Mouse (Mus musculus): ENCODE measurements around the gene Ndel1.

The Ndel1 gene

DNA sequence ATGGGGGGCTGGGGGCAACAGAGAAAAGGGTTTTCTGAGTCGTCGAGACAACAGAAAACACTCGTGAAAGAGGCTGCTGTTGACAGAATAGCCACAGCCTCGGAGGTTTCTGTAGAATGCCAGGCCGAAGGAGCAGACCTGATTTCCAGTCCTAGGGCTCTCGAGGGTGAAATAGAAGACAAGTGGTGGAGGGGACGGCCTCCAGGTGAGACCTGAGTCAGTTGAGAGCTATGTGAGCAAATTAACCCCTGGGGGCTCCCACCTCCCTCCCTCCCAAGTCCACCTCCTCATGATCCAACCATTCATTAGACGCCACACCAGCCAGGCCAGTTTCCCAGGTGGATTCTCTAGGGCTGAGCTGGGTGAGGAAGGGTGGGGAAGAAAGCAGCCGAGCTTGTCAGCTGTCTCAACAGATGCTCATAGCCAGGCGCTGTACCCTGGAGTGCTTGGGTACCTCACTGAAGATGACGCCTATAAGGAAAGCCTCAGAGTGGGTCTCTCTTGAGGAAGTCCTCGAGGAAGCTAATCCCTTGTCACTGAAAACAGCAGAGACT is 22.3 kb upstream of the Ndel1 start:
- no peak for DNase-seq (ENCODE audit: extremely low read depth, low read depth)

DNA sequence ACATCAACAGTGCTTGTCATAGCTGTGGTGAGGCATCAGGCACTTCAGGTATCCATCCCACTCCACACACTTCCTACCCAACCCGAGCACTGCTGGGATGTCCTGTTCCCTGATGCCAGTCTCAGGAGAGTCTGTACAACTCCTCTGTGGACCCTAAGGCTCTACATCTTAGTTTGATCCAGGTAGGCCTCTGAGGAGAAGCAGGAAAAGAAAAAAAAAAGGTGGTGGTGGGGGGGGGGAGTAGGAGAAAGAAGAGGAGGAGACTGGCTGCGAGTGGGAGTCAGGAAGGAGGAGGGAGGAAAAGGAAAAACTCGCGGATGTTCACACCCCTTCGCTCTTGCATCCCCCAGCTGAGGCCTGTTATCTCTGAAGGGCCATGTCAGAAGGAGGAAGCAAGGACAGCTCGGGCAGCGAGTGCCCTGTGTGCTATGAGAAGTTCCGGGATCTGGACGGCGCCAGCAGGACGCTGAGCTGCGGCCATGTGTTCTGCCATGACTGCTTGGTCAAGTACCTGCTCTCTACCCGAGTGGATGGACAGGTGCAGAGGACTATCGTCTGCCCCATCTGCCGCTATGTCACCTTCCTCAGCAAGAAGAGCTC is 20.7 kb upstream of the Ndel1 start:
- no peak for DNase-seq (ENCODE audit: extremely low read depth, low read depth)

- DNase-seq (ENCODE audit: extremely low read depth, low read depth) = no peak
Measured at GRCm38 (mm10) chr11:68891823-68892222, 20.2 kb upstream of the Ndel1 start.

DNA sequence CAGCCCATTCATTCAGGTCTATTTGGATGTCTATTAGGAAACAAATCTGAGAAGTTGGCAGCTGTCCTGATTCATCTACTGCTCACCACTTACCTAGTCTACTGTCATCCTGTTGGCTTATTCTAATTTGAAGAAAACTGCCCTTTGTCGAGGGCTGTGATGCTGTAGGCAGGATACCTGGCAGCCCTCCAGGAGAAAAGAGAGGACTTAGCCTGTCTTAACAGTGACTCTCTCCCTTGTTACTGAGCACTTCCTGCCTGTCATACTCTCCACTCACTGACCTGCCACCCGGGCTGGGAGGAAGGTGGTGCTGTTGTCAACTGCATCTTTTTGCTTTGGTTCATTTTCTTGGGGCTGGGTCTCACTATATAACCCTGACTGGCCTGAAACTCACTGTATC is 19.0 kb upstream of the Ndel1 start:
- DNase-seq (ENCODE audit: extremely low read depth, low read depth) = no peak

DNA sequence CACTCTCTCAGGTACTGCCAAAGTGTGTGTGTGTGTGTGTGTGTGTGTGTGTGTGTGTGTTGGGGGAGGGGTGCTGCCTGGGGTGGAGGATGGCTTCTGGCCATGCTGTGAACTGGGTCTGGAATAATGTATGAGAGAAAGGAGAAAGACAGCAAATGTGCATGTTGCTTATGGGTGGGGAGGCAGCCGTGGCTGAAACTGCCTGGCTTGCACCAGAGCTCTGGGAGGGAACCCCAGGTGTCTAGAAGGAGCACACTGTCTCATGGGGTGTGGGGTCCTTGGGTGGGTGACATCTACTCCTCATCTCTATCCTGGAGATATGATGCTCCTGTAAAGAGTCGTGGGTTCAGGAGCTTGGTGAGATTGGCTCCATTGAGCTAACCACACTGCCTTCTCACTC is 17.0 kb upstream of the Ndel1 start:
- DNase-seq (ENCODE audit: extremely low read depth, low read depth) = no peak

DNA sequence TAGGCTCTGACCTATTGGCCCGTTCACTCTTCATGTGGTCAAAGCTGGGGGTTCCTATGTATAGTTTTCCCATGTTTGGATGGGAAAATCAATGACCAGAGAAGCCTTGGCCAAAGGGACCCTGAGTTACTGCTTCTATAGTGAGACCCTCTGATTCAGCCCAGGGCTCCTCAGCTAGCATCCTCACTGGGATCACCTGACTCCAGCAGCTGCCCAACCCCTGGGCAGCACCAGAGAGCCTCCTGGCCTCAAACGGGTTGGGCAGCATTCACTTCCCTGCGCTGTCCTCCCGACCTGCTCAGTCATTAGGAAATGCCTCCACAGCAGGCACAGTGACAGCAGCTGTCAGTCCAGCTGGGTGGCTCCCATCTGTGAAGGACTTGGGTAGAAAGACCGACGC is 16.6 kb upstream of the Ndel1 start, which contains the start of gene Rnf222:
Gene Rnf222 (plus strand): TSS at position 301 of the 400 bp plus-strand sequence.
- DNase-seq (ENCODE audit: extremely low read depth, low read depth) = no peak

DNA sequence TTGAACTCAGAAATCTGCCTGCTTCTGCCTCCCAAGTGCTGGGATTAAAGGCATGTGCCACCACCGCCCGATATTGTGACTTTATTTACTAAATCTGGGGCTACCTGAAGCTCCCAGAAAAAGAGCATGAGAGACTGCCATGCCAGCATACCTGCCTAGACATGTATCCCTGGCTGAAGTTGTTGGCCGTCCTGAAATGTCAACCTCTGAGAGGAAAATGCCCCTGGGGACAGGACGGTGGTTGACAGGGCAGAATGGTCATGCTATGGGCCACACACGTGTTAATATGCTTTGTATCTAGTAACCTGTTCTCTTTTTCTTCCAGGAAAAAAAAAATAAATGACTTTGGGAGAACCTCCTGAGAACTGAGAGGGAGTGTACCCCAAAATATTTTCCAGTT is 14.4 kb upstream of the Ndel1 start:
- DNase-seq (ENCODE audit: extremely low read depth, low read depth) = no peak

DNA sequence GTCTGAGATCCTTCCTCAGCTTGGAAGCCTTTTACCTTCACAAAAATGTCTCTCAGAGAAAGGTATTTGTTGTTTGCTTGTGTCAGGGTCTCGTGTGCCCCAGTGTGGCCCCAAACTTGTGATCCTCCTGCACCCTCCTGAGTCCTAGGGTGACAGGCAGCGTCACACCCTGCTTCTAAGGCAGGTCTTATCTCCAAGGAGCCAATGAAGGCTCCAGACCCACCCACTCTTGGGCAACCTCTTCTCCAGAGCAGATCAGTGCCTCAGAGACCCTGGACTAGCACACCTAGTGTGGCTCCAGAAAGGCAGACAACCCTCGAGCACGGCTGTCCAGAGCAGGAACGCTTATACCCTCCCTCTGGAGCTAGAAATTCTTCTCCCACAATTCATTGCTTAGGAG is 12.7 kb upstream of the Ndel1 start:
- no peak for DNase-seq (ENCODE audit: extremely low read depth, low read depth)

- DNase-seq (ENCODE audit: extremely low read depth, low read depth) = no peak
Measured at GRCm38 (mm10) chr11:68883843-68884242, 12.2 kb upstream of the Ndel1 start.

DNA sequence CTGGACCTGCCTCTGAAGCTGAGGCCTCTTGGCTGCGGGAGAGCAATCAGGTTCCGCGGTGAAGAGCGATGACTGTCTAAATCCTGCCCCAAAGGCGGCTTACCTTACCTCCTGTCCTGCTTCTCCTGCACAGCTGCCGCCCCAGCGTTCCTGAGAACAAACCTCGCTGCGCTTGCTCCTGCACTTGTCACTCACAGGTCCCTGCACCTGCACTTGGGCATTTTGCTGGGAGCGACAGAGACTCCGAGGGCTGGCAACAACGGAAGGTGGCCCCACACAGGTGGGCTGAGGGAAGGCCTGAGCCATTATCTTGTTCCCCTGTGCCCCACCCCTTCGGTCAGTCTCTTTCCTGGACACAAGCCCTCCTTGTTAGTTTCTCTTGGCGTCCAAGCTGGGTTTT is 10.4 kb upstream of the Ndel1 start:
- DNase-seq (ENCODE audit: extremely low read depth, low read depth) = no peak

GRCm38 (mm10) chr11:68878811-68879210 is 7.2 kb upstream of the Ndel1 start:
- no peak for DNase-seq (ENCODE audit: extremely low read depth, low read depth)

- no peak for DNase-seq (ENCODE audit: extremely low read depth, low read depth)
Measured at GRCm38 (mm10) chr11:68874841-68875240, 3.2 kb upstream of the Ndel1 start.

GRCm38 (mm10) chr11:68871277-68871676 is 381 bp downstream of the Ndel1 start:
- no peak for DNase-seq (ENCODE audit: extremely low read depth, low read depth)

DNA sequence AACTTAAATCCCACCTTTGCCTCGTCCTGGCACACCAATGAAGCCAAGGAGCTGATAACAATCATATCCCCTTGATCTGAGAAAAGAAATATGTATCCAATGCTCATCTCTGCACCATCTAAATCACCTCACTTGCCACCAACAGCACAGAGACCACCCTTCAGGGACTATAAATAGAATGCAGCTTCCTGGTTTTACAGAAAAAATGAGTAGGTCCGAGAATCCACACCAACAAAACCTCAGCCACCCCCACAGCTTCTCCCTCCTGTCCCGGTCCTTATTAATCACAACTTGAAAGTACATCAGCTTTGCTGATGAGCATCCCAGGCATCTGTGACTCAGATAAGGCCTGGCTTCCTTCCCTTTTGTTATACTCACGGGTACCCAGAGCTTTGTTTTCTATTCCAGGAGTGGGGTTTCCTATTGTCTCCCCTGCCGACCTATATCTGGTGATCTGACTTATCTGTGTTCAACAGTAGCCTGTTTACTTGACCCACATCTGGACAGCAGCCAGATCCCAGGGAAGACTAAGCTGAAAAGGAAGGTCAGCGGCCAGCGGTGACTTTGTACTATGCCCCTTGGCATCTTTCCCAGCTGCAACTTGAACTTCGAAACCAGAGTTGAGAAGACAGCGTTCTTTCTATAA is 7.0 kb downstream of the Ndel1 start:
- DNase-seq (ENCODE audit: extremely low read depth, low read depth) = no peak

DNA sequence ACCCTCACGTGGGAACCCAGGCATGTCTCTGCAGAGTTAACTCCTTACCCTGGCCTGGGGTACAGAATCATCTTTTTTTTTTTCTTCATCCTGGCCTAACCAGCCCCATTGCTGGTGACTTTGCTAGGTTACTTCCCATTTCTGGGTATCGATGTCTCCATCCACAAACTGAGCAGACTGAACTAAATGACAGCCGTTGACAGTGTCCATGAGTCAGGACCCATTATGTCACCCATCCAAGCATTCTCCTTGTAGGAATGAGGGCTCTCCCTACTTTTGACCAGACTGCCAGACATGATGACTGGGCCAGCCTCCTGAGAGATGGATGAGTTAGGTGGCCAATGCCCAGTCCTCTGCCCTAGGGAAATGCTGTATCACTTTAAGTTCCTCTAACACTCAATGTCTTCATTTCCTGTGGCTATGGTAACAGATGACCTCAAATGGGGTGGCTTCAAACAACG is 8.0 kb downstream of the Ndel1 start:
- no peak for DNase-seq (ENCODE audit: extremely low read depth, low read depth)

DNA sequence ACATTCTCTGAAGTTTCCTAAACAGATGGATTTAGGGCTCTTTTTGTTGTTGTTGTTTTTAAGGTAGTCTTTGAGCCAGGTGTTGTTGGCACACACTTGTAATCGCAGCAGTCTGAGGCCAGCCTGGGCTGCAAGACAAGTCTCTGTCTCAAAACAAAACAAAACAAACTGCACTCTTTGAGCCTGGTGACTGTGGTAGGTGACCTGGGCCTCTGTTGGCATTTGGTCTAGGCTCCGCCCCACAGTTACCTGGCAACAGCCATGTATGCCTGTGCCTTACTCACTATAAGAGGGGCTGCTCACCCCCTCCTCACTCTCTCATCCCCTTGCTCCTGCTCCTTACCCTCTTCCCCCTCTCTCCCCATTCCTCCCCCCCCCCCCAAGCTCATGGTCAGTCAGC is 9.4 kb downstream of the Ndel1 start:
- no peak for DNase-seq (ENCODE audit: extremely low read depth, low read depth)

DNA sequence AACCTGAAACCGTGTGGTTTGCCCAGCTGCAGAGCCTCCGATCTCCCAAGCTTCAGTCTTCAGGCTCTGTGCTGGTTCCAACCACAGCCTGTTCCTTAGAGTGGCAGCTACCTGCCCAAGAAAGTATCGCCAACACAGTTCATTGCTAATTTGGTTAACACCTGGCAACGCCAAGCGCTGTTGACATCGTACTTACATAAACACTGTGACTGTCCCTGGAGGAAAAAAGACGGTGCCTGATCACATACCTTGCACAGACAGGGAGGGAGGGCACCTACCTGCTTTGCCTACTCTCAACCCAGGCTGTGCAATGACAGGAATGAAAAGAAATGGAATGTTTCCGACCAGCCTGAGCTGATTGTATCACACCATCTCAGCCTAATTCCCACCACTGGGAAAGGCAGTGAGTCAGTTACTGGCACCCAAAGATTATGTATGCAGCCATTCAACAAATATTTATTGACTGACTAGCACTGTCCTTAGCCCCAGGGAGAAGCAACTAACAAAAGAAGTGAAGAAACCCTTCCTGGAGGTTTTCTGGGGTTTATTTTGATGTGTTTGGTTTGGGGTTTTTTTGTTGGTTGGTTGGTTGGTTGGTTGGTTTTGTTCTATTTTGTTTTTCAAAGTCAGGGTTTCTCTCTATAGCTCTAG is 11.6 kb downstream of the Ndel1 start:
- DNase-seq (ENCODE audit: extremely low read depth, low read depth) = no peak

DNA sequence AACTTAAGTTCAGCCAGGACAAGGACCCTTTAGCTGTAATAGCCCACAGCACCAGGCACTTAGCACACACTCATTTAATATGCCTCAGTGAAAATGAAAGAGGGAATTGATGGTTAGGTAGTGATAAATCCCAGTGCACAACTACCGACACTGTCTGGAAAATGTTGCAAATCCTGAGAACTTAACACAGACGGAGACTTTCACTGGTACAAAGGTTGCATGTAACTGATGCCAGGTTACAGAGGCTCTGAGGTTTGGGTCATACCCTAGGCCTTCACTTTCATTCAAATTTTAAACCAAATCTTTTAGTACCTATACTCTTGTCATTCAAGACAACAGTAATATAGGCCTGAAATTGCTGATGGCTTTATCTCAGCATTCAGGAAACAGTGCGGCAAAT is 14.3 kb downstream of the Ndel1 start:
- DNase-seq (ENCODE audit: extremely low read depth, low read depth) = no peak

- no peak for DNase-seq (ENCODE audit: extremely low read depth, low read depth)
Measured at GRCm38 (mm10) chr11:68854621-68855020, 17.0 kb downstream of the Ndel1 start.

- DNase-seq (ENCODE audit: extremely low read depth, low read depth) = peak; percentile 83
Measured at GRCm38 (mm10) chr11:68853611-68854401, 17.9 kb downstream of the Ndel1 start.

- DNase-seq (ENCODE audit: extremely low read depth, low read depth) = peak; percentile 93
Measured at GRCm38 (mm10) chr11:68852932-68853409, 18.7 kb downstream of the Ndel1 start.
